Mouse (Mus musculus) CH12.LX (cell line): ENCODE results near the gene Krtap10-4. TPM values are rescaled to one million over a fixed set of nuclear protein-coding genes. Genes with fewer than 3 reads are reported as not detected.
"Not testable (repeated sequence)": the region's sequence is repeated elsewhere in the genome, so short reads cannot be mapped to it uniquely, and the experiment has no call there.

Experiments used
- DNase-seq: peaks from one replicate; pipeline ENCODE4 v3.0.0-alpha.2; 2013; ENCODE audit errors: extremely low read depth
- H3K27ac ChIP-seq: 2 replicates; pipeline ENCODE4 v1.5.1; 2012; ENCODE audit warnings: low read depth, mild to moderate bottlenecking, control low read depth, moderate library complexity; ENCODE audit not compliant: insufficient read depth
- H3K27me3 ChIP-seq: replicated peaks from 2 replicates; pipeline ENCODE3; 2012; ENCODE audit warnings: inconsistent platforms
- H3K36me3 ChIP-seq, 2 experiments: replicated peaks in 1 of 2; 2 replicates each; pipeline versions ENCODE3 to v1.6.1; 2012; ENCODE audit warnings: inconsistent platforms in 1 of 2, low read length in 1 of 2, mild to moderate bottlenecking in 1 of 2, mixed read lengths in 1 of 2, moderate library complexity in 1 of 2; ENCODE audit not compliant: control insufficient read depth in 1 of 2, insufficient read depth in 1 of 2
- H3K4me1 ChIP-seq, 2 experiments: 2 replicates each; pipeline ENCODE4 v1.6.1; 2012; ENCODE audit warnings: inconsistent platforms in 1 of 2, moderate library complexity in 1 of 2; ENCODE audit not compliant: insufficient read depth in 2 of 2, control insufficient read depth in 1 of 2
- H3K4me2 ChIP-seq: 2 replicates; pipeline ENCODE4 v1.6.1; 2012; ENCODE audit warnings: low read depth, mild to moderate bottlenecking, control low read depth; ENCODE audit not compliant: poor library complexity, insufficient read depth, severe bottlenecking
- H3K4me3 ChIP-seq, 3 experiments: fragments of 150-350 bp in 1 of 3; sonication (generic) in 1 of 3; replicated peaks in 1 of 3; 2 replicates each; pipeline versions ENCODE3 to v1.5.1; 2011 to 2012; ENCODE audit warnings: low read depth in 2 of 3, low read length in 2 of 3, mild to moderate bottlenecking in 2 of 3, moderate library complexity in 2 of 3, control low read depth in 1 of 3, improper control_type of control experiment in 1 of 3, inconsistent platforms in 1 of 3, mixed read lengths in 1 of 3; ENCODE audit not compliant: poor library complexity in 1 of 3
- H3K79me2 ChIP-seq: replicated peaks from 2 replicates; pipeline ENCODE4 v1.6.1; 2012; ENCODE audit warnings: mild to moderate bottlenecking, moderate library complexity; ENCODE audit not compliant: control insufficient read depth, poor library complexity, insufficient read depth, severe bottlenecking; ENCODE audit errors: extremely low read depth
- H3K9ac ChIP-seq: 2 replicates; pipeline ENCODE4 v1.6.1; 2012; ENCODE audit warnings: low read depth, mild to moderate bottlenecking, control low read depth, moderate library complexity; ENCODE audit not compliant: insufficient read depth
- H3K9me3 ChIP-seq: replicated peaks from 2 replicates; pipeline ENCODE3; 2012; ENCODE audit warnings: low read length, inconsistent platforms, mixed read lengths
- BHLHE40 ChIP-seq: IDR thresholded peaks from 2 replicates; pipeline ENCODE4 v1.6.1; 2011; ENCODE audit warnings: mild to moderate bottlenecking, low read depth, low read length, improper control_type of control experiment
- CHD1 ChIP-seq: IDR thresholded peaks from 2 replicates; pipeline ENCODE4 v1.6.1; 2012; ENCODE audit warnings: low read depth, low read length, improper control_type of control experiment, inconsistent platforms
- E2F4 ChIP-seq: IDR thresholded peaks from 2 replicates; pipeline ENCODE4 v1.6.1; 2011; ENCODE audit warnings: low read depth, low read length, improper control_type of control experiment; ENCODE audit not compliant: insufficient replicate concordance
- ETS1 ChIP-seq: conservative IDR thresholded peaks from 2 replicates; pipeline ENCODE4 v1.6.1; 2012; ENCODE audit warnings: low read depth, mild to moderate bottlenecking, inconsistent platforms, low read length, improper control_type of control experiment, moderate library complexity
- MAFK ChIP-seq: IDR thresholded peaks from 2 replicates; pipeline ENCODE4 v1.6.1; 2011; ENCODE audit warnings: low read length, improper control_type of control experiment; ENCODE audit not compliant: insufficient replicate concordance
- NELFE ChIP-seq: IDR thresholded peaks from 2 replicates; pipeline ENCODE4 v1.6.1; 2011; ENCODE audit warnings: low read depth, low read length, improper control_type of control experiment
- POLR2A ChIP-seq: IDR thresholded peaks from 2 replicates; pipeline ENCODE4 v1.6.1; 2011; ENCODE audit warnings: low read depth, mild to moderate bottlenecking, improper control_type of control experiment, low read length
- TBP ChIP-seq: conservative IDR thresholded peaks from 2 replicates; pipeline ENCODE4 v1.6.1; 2011; ENCODE audit warnings: low read depth, low read length, improper control_type of control experiment
- USF2 ChIP-seq: conservative IDR thresholded peaks from 2 replicates; pipeline ENCODE4 v1.6.1; 2011; ENCODE audit warnings: low read depth, low read length, improper control_type of control experiment
- dilution Hi-C: fragments of 300-500 bp; cut with MboI; formaldehyde crosslinking; loops from 2 replicates; pipeline ENCODE4 v1.14.3; 2020; ENCODE audit warnings: low sequenced_read_pairs; ENCODE audit not compliant: extremely low pct_unique_long_range_greater_than_20kb, extremely low pct_ligation_motif_present
- in situ Hi-C: fragments of 300-500 bp; cut with MboI; formaldehyde crosslinking; loops from 3 replicates; pipeline ENCODE4 v1.14.3; 2019; ENCODE audit warnings: low sequenced_read_pairs, low pct_ligation_motif_present, low pct_unique_long_range_greater_than_20kb, mixed read lengths
- polyA plus RNA-seq: library from polyadenylated mRNA; unstranded; fragments of >175 nt; gene quantifications from 2 replicates; pipeline ENCODE4 v1.2.1, GENCODE M21; 2012; ENCODE audit warnings: low read depth; ENCODE audit not compliant: insufficient read length
- total RNA-seq, 2 experiments: library from RNA; depleted of rRNA; stranded (reverse); fragments of 300-350 nt in 1 of 2; fragments of >200 nt in 1 of 2; gene quantifications; 2 replicates each; pipeline ENCODE4 v1.2.3; 2012 to 2014

The Krtap10-4 gene
- total and polyA plus RNA-seq, 3 experiments = not detected

DNA sequence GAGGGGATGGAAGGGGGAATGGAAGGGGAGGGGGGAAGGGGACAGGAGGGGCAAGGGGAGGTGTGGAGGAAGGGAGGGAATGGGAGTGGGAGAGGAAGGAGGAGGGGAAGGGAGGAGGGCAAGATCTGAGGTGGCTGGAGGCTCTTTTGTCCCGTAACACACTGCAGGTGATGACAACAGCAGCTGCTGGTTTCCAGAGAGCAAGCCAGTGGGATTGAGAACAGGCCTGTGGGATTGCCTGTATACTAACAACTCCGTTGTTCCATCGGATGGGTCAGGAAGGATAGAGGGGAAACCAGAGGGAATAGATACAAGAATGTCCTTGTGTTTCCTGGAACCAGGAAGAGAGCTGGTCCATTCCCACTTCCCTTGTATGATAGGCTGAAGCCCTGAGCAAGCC, 29.2 kb downstream of the Krtap10-4 start:
- DNase-seq = no peak
- H3K4me3 ChIP-seq = no peak overlapping the region
- H3K9me3 ChIP-seq = no peaks in the 10 kb centered on the region
- H3K4me2 ChIP-seq = no peak overlapping the region
- H3K79me2 ChIP-seq = no peaks in the 10 kb centered on the region
- no peak overlapping the region for H3K9ac ChIP-seq
- no peak overlapping the region for H3K27ac ChIP-seq
- H3K27me3 ChIP-seq = peaks cover 71% of the 10 kb centered on the region
- dilution Hi-C loops = no loop called here
- H3K36me3 ChIP-seq = no peaks in the 10 kb centered on the region
- H3K4me1 ChIP-seq = no peaks in the 10 kb centered on the region
- no peak for TF ChIP-seq NELFE
- no peak for TF ChIP-seq E2F4
- TF ChIP-seq, all 38 proteins: peak for 0
- in situ Hi-C loops = no loop called here

DNA sequence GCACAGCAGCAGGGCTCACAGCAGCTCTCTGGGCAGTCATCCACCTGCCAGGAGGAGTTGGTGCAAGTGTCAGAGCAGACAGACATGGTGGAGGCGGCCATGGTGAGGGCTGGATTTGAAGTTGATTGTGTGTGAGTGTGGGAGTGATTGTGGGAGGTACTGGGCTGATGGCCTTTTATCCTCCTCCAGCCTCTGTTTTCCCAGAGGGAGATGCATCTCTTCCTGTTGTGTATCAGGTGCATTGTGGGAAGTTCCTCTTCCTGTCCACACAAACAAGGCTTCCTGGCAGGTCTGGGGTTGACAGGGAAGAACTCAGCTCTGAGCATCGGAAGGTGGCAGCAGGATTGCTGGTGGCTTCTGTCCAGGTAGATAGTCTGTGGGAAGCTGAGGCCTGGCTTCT, 31.9 kb downstream of the Krtap10-4 start, which contains the start of gene Gm9639:
Gm9639 (minus strand) TSS at position 101 of the 400 bp plus-strand sequence.
- no peak within 1 kb of the TSS for H3K9ac ChIP-seq
- no peaks in the 10 kb centered on the region for H3K36me3 ChIP-seq
- no peaks in the 10 kb centered on the region for H3K79me2 ChIP-seq
- no peak for DNase-seq
- peaks cover 50% of the 10 kb centered on the region for H3K27me3 ChIP-seq
- dilution Hi-C loops (no loop called here), in situ Hi-C loops (no loop called here)
- no peaks in the 10 kb centered on the region for H3K9me3 ChIP-seq
- H3K27ac ChIP-seq = no peak within 1 kb of the TSS; the same call in 1 of the 2 replicates
- TF ChIP-seq POLR2A = no peak
- H3K4me3 ChIP-seq = no peak within 1 kb of the TSS
- no peak within 1 kb of the TSS for H3K4me2 ChIP-seq
- H3K4me1 ChIP-seq = no peaks in the 10 kb centered on the region

DNA sequence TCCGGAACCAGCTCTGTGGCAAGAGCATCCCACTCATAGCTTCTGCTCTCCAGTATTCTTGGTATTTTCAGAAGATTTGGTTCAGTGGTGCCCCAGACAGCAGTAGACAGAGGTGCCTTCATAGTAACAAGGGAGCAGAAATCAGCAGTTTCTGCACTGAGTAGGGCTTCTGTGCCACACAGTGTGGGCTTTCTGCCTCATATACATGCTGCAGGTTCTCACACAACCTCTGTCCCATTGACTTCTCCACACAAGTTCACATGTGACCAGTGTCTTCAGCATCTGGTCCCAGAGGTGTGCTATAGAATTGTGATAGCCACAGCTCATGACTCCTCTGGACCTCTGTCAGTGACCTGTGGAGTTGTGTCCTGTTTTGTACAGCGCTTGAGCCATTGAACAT, 38.3 kb downstream of the Krtap10-4 start:
- no peaks in the 10 kb centered on the region for H3K79me2 ChIP-seq
- TF ChIP-seq CHD1 = no peak
- TF ChIP-seq USF2 = no peak
- TF ChIP-seq MAFK = no peak
- TF ChIP-seq TBP = no peak
- no peak for TF ChIP-seq BHLHE40
- no peak for TF ChIP-seq ETS1
- TF ChIP-seq, all 38 proteins: peak for 0
- dilution Hi-C loops = no loop called here
- Histone ChIP-seq H3K36me3 (no peaks in the 10 kb centered on the region), H3K4me2 (no peak overlapping the region), H3K9ac (no peak overlapping the region), H3K27me3 (peaks cover 22% of the 10 kb centered on the region), H3K9me3 (no peaks in the 10 kb centered on the region), H3K4me1 (no peaks in the 10 kb centered on the region), H3K27ac (no peak overlapping the region), H3K4me3 (no peak overlapping the region)
- DNase-seq = no peak
- in situ Hi-C loops = no loop called here

DNA sequence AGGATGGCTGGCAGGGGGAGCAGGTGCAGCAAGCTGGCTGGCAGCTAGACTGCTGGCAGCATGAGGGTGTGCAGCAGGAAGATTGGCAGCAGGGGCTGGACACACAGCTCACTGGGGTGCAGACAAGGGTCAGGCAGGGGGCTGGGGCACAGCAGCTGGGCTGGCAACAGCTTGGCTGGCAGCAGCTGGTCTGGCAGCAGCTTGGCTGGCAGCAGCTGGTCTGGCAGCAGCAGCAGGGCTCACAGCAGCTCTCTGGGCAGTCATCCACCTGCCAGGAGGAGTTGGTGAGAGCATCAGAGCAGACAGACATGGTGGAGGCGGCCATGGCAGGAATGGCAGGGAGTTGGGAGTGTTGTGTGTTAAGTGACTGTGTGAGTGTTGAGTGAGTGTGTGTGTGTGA, 39.0 kb downstream of the Krtap10-4 start, which contains the start of gene Gm7137:
Gm7137 (minus strand) TSS at position 325 of the 400 bp plus-strand sequence.
- dilution Hi-C loops, H3K4me2 ChIP-seq: not testable (repeated sequence)

DNA sequence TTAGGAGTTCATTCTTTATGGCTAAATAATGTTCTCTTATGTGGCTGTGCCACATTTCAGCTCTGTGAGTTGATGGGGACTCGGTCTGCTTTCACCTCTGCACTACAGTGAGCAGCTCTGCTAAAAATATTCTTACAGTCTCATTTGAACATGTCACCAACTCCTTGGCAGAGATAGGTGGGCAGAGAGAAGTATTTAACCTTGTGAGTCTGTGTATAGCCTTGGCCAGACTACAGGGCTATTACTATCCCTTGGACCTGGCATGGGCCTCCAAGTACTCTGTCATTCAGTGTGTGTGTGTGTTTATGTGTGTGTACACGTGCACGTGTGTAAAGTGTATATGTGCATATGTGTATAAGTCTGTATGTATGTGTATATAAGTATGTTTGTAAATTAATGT, 43.5 kb downstream of the Krtap10-4 start:
- H3K4me2 ChIP-seq, dilution Hi-C loops, H3K4me3 ChIP-seq, in situ Hi-C loops, H3K27ac ChIP-seq, DNase-seq, H3K9ac ChIP-seq, H3K9me3 ChIP-seq, H3K79me2 ChIP-seq, H3K36me3 ChIP-seq, H3K4me1 ChIP-seq, H3K27me3 ChIP-seq: not testable (repeated sequence)

More for the DNA sequence above, 39.0 kb downstream of the Krtap10-4 start, which contains the start of gene Gm7137:
- H3K27ac ChIP-seq, H3K9ac ChIP-seq, H3K36me3 ChIP-seq, DNase-seq, in situ Hi-C loops, H3K79me2 ChIP-seq, H3K4me1 ChIP-seq, H3K9me3 ChIP-seq, H3K4me3 ChIP-seq: not testable (repeated sequence)
- H3K27me3 ChIP-seq = peaks cover 18% of the 10 kb centered on the region
